Mouse (Mus musculus): ENCODE results near the gene Mfsd4b3.

- no peak for TF ChIP-seq POLR2A (IDR thresholded peaks at IDR 0.05; ENCODE audit: extremely low read depth, insufficient read depth, low read length)
- no peak for TF ChIP-seq CTCF (IDR thresholded peaks at IDR 0.05; ENCODE audit: low read depth, low read length)
Measured at GRCm38 (mm10) chr10:39904191-39904590, 55.8 kb downstream of the Mfsd4b3 start.

All from liver, adult 2 months (tissue).